In the genomic region with DNA sequence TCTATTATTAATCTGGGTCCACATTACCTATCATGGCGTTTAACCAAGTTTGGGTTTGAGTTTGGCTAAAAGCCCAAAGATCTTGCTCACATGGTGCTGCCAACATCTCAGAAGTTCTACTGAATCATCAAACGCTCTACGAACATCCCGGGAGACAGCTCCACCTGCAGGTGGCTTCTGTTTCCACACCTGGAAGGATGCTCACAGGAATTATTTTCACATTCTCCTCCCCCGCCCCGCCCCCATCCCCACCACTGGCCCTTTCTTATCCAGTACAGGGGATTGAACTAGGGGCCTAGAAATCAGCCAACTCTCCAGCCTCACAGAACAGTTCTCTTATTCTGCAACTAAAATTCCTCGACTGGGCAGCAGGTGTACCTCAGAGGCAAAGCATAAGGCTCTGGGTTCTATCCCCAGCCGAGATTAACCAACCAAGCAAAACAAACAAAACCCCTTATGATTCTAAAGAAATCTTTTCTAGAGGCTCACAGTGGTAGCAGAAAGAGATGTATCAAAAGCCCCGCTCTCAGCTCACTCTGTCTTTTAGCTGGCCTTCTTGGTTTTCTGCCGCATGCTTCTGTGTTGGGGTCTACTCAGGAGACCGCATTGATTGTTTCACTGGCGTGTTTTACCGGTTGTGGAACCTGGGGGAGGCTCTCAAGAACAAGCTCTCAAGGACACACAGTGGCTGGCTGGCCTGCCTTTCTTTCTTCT, we compare ENCODE assay signal across 8 mouse cellular contexts. TPM values are rescaled to one million over a fixed set of nuclear protein-coding genes. Genes with fewer than 3 reads are reported as not detected.
DNase-seq lines count a peak whose midpoint lies in the region; ATAC-seq lines count a peak whose summit lies in the region.

No protein-coding gene starts in this region.

- peak overlapping the region; percentile 17 for H3K4me3 ChIP-seq in embryonic facial prominence, embryonic 13.5 days
- peak overlapping the region; percentile 29 for H3K4me3 ChIP-seq in heart, embryonic 13.5 days
- peak overlapping the region; percentile 16; the same call in 1 of the 2 replicates for H3K4me3 ChIP-seq in kidney, embryonic 16.5 days (ENCODE audit: low read length)
- peak overlapping the region; percentile 23; the same call in 1 of the 2 replicates for H3K4me3 ChIP-seq in liver, embryonic 13.5 days (replicated peaks)

- H3K4me1 ChIP-seq in embryonic facial prominence, embryonic 13.5 days = peaks cover 39% of the 10 kb centered on the region
- H3K4me1 ChIP-seq in heart, embryonic 13.5 days = peaks cover 58% of the 10 kb centered on the region
- peaks cover 19% of the 10 kb centered on the region for H3K4me1 ChIP-seq in kidney, embryonic 16.5 days (ENCODE audit: insufficient read depth, low read length)
- H3K4me1 ChIP-seq in liver, embryonic 13.5 days (replicated peaks) = peaks cover 22% of the 10 kb centered on the region

- peak; percentile 48 to 72 for DNase-seq in CD8-positive naive resting alpha-beta T cell, adult 2 months (ENCODE audit: low read depth in 2 of 2, low spot score in 2 of 2)
- peak; percentile 71 to 81 for DNase-seq in adrenal gland, postnatal 36 days
- peak; percentile 29 for DNase-seq in liver, embryonic 13.5 days
- peak; percentile 59 for DNase-seq in neural tube, embryonic 10.5 days (ENCODE audit: extremely low spot score, low spot score)
- peak; percentile 67 to 80 for DNase-seq in thymus, postnatal 10 days (ENCODE audit: low spot score in 2 of 2)

- no peaks in the 10 kb centered on the region for H3K27me3 ChIP-seq in embryonic facial prominence, embryonic 13.5 days
- H3K27me3 ChIP-seq in heart, embryonic 13.5 days (replicated peaks) = no peaks in the 10 kb centered on the region
- no peaks in the 10 kb centered on the region for H3K27me3 ChIP-seq in kidney, embryonic 16.5 days (ENCODE audit: insufficient read depth, low read length)
- H3K27me3 ChIP-seq in liver, embryonic 13.5 days = peaks cover 14% of the 10 kb centered on the region

- peak overlapping the region; percentile 51 for H3K27ac ChIP-seq in embryonic facial prominence, embryonic 13.5 days
- peak overlapping the region; percentile 70 for H3K27ac ChIP-seq in heart, embryonic 13.5 days (replicated peaks)
- no peak overlapping the region for H3K27ac ChIP-seq in kidney, embryonic 16.5 days (ENCODE audit: low read length)
- no peak overlapping the region for H3K27ac ChIP-seq in liver, embryonic 13.5 days

- no peaks in the 10 kb centered on the region for H3K36me3 ChIP-seq in embryonic facial prominence, embryonic 13.5 days
- H3K36me3 ChIP-seq in heart, embryonic 13.5 days = no peaks in the 10 kb centered on the region
- H3K36me3 ChIP-seq in kidney, embryonic 16.5 days (ENCODE audit: insufficient read depth, low read length) = no peaks in the 10 kb centered on the region
- H3K36me3 ChIP-seq in liver, embryonic 13.5 days = no peaks in the 10 kb centered on the region

- H3K9me3 ChIP-seq in embryonic facial prominence, embryonic 13.5 days = no peaks in the 10 kb centered on the region
- H3K9me3 ChIP-seq in heart, embryonic 13.5 days = no peaks in the 10 kb centered on the region
- H3K9me3 ChIP-seq in kidney, embryonic 16.5 days (ENCODE audit: low read length) = no peaks in the 10 kb centered on the region
- no peaks in the 10 kb centered on the region for H3K9me3 ChIP-seq in liver, embryonic 13.5 days (replicated peaks)

- 52% methylated on average over 13 of the region's 13 CpGs for WGBS in embryonic facial prominence, embryonic 13.5 days
- 41% methylated on average over 13 of the region's 13 CpGs for WGBS in heart, embryonic 13.5 days
- 55% methylated on average over 13 of the region's 13 CpGs for WGBS in kidney, embryonic 16.5 days
- WGBS in liver, embryonic 13.5 days (ENCODE audit: insufficient replicate concordance) = 35% methylated on average over 13 of the region's 13 CpGs

- H3K9ac ChIP-seq in embryonic facial prominence, embryonic 13.5 days = peak overlapping the region; percentile 58
- peak overlapping the region; percentile 69 for H3K9ac ChIP-seq in heart, embryonic 13.5 days
- peak overlapping the region; percentile 39; the same call in 1 of the 2 replicates for H3K9ac ChIP-seq in kidney, embryonic 16.5 days (replicated peaks; ENCODE audit: low read length)
- H3K9ac ChIP-seq in liver, embryonic 13.5 days = no peak overlapping the region

- no peak for ATAC-seq in embryonic facial prominence, embryonic 13.5 days (ENCODE audit: insufficient number of reproducible peaks, insufficient read depth, low FRiP score, low TSS enrichment, low read depth)
- no peak for ATAC-seq in heart, embryonic 13.5 days (ENCODE audit: extremely low read depth, insufficient number of reproducible peaks, low FRiP score, low TSS enrichment)
- peak; percentile 39; the same call in 1 of the 2 replicates for ATAC-seq in kidney, embryonic 16.5 days (ENCODE audit: low FRiP score, low TSS enrichment)
- peak; percentile 54 for ATAC-seq in liver, embryonic 13.5 days (ENCODE audit: low read depth)

- H3K4me2 ChIP-seq in embryonic facial prominence, embryonic 13.5 days = peak overlapping the region; percentile 38
- peak overlapping the region; percentile 54 for H3K4me2 ChIP-seq in heart, embryonic 13.5 days
- peak overlapping the region; percentile 33 for H3K4me2 ChIP-seq in kidney, embryonic 16.5 days (replicated peaks; ENCODE audit: low read depth, low read length)
- H3K4me2 ChIP-seq in liver, embryonic 13.5 days = peak overlapping the region; percentile 23

RNA-seq across cellular contexts. Expression of a gene that starts 8.4 kb away (rescaled TPM):
- 10 to 100 TPM; 33.9 to 41.6 TPM for total RNA-seq in adrenal gland, postnatal 36 days (2021)
- 104 and 111 TPM in 2 replicates for polyA plus RNA-seq in embryonic facial prominence, embryonic 13.5 days (2015; fragmentation: Nextera tagmentation; extraction: Ambion mirVana)
- 65.3 and 81.5 TPM in 2 replicates for polyA plus RNA-seq in heart, embryonic 13.5 days (2015; fragmentation: Nextera tagmentation; extraction: Ambion mirVana)
- 67.4 and 74.9 TPM in 2 replicates for polyA plus RNA-seq in kidney, embryonic 16.5 days (2015; fragmentation: Nextera tagmentation; extraction: Ambion mirVana)
- polyA plus RNA-seq in liver, embryonic 13.5 days (2015; fragmentation: Nextera tagmentation; extraction: Ambion mirVana) = 50.0 and 51.6 TPM in 2 replicates

RNA-seq across cellular contexts. Expression of a gene that starts 24.1 kb away (rescaled TPM):
- 1 to 10 TPM; 1.4 to 2.2 TPM for total RNA-seq in adrenal gland, postnatal 36 days (2021)
- 45.6 and 46.3 TPM in 2 replicates for polyA plus RNA-seq in embryonic facial prominence, embryonic 13.5 days (2015; fragmentation: Nextera tagmentation; extraction: Ambion mirVana)
- 36.7 and 40.0 TPM in 2 replicates for polyA plus RNA-seq in heart, embryonic 13.5 days (2015; fragmentation: Nextera tagmentation; extraction: Ambion mirVana)
- polyA plus RNA-seq in kidney, embryonic 16.5 days (2015; fragmentation: Nextera tagmentation; extraction: Ambion mirVana) = 39.7 and 40.4 TPM in 2 replicates
- 1.3 and 1.5 TPM in 2 replicates for polyA plus RNA-seq in liver, embryonic 13.5 days (2015; fragmentation: Nextera tagmentation; extraction: Ambion mirVana)

Comparison
In these comparisons a context has a peak if more than half of its experiments do, and no peak if none do; other contexts are left out.
1. ATAC-seq: peak in kidney, embryonic 16.5 days (single experiment) and liver, embryonic 13.5 days (single experiment); none in embryonic facial prominence, embryonic 13.5 days (single experiment) and heart, embryonic 13.5 days (single experiment).
2. H3K27ac ChIP-seq: peak in embryonic facial prominence, embryonic 13.5 days (single experiment) and heart, embryonic 13.5 days (single experiment); none in kidney, embryonic 16.5 days (single experiment) and liver, embryonic 13.5 days (single experiment).
3. RNA of a gene that starts 24.1 kb away (polyA plus RNA-seq): 45.6 to 46.3 TPM in embryonic facial prominence, embryonic 13.5 days, 39.7 to 40.4 TPM in kidney, embryonic 16.5 days and 36.7 to 40.0 TPM in heart, embryonic 13.5 days; 1.3 to 1.5 TPM in liver, embryonic 13.5 days; every median in the first group is over 10 times any median in the second.
4. Peak in every context shown above with its lines, with median percentiles within 50 percentile points of each other: DNase-seq, H3K4me2 ChIP-seq and H3K4me3 ChIP-seq.